Mouse (Mus musculus) heart, postnatal 4 days (tissue): ENCODE measurements around the gene Cyb5r1. TPM values are rescaled to one million over a fixed set of nuclear protein-coding genes. Genes with fewer than 3 reads are reported as not detected.
"Not testable (repeated sequence)": the region's sequence is repeated elsewhere in the genome, so short reads cannot be mapped to it uniquely, and the experiment has no call there.

ENCODE experiments used
- DNase-seq: peaks from one replicate; pipeline ENCODE4 v3.0.0; 2021
- total RNA-seq, 2 experiments: library from RNA; stranded (reverse); gene quantifications; 2 replicates each; pipeline ENCODE4 v1.2.3; 2021

The Cyb5r1 gene
- total RNA-seq, 2 experiments from 2014 or later = 31.0 to 31.1 TPM

- DNase-seq = no peak
Observed at GRCm38 (mm10) chr1:134414501-134415167, 9.3 kb downstream of the Cyb5r1 start.

- DNase-seq = peak; percentile 98
Observed at GRCm38 (mm10) chr1:134415168-134415831, 9.9 kb downstream of the Cyb5r1 start, which contains the start of gene Adipor1. Adipor1 (plus strand) TSS chr1:134415378.

GRCm38 (mm10) chr1:134418414-134418975 is 13.1 kb downstream of the Cyb5r1 start:
- no peak for DNase-seq

- no peak for DNase-seq
Observed at GRCm38 (mm10) chr1:134419176-134419575, 13.8 kb downstream of the Cyb5r1 start.

- DNase-seq = no peak
Observed at GRCm38 (mm10) chr1:134419751-134420458, 14.5 kb downstream of the Cyb5r1 start.

- no peak for DNase-seq
Observed at GRCm38 (mm10) chr1:134423911-134424310, 18.6 kb downstream of the Cyb5r1 start.

- DNase-seq = no peak
Observed at GRCm38 (mm10) chr1:134426289-134426688, 20.9 kb downstream of the Cyb5r1 start.

GRCm38 (mm10) chr1:134433002-134433401 is 27.6 kb downstream of the Cyb5r1 start:
- no peak for DNase-seq

GRCm38 (mm10) chr1:134433473-134433872 is 28.1 kb downstream of the Cyb5r1 start:
- no peak for DNase-seq

- DNase-seq = peak; percentile 40
Observed at GRCm38 (mm10) chr1:134435414-134435813, 30.1 kb downstream of the Cyb5r1 start.

- DNase-seq = no peak
Observed at GRCm38 (mm10) chr1:134440437-134440836, 35.1 kb downstream of the Cyb5r1 start.

GRCm38 (mm10) chr1:134441737-134442136 is 36.4 kb downstream of the Cyb5r1 start:
- not testable (repeated sequence) for DNase-seq

GRCm38 (mm10) chr1:134442394-134442793 is 37.0 kb downstream of the Cyb5r1 start:
- no peak for DNase-seq

- not testable (repeated sequence) for DNase-seq
Observed at GRCm38 (mm10) chr1:134443288-134443687, 37.9 kb downstream of the Cyb5r1 start.

- no peak for DNase-seq
Observed at GRCm38 (mm10) chr1:134445418-134445817, 40.1 kb downstream of the Cyb5r1 start.

- DNase-seq = not testable (repeated sequence)
Observed at GRCm38 (mm10) chr1:134448537-134448936, 43.2 kb downstream of the Cyb5r1 start.

GRCm38 (mm10) chr1:134450201-134450600 is 44.8 kb downstream of the Cyb5r1 start:
- DNase-seq = no peak

GRCm38 (mm10) chr1:134450986-134451385 is 45.6 kb downstream of the Cyb5r1 start:
- DNase-seq = peak; percentile 56

- peak; percentile 96 for DNase-seq
Observed at GRCm38 (mm10) chr1:134454904-134455824, 49.8 kb downstream of the Cyb5r1 start, which contains the start of gene Klhl12. Klhl12 (plus strand) TSS chr1:134455531.

- DNase-seq = no peak
Observed at GRCm38 (mm10) chr1:134456060-134456459, 50.7 kb downstream of the Cyb5r1 start.

GRCm38 (mm10) chr1:134458139-134458727 is 52.9 kb downstream of the Cyb5r1 start:
- no peak for DNase-seq
